Mouse (Mus musculus): Measurements from ENCODE around the gene Elp5.

The Elp5 gene

Small RNAs within 50 kb of the gene (microRNA-seq; reads per million reads assigned to microRNA genes)
- 0 reads per million in 2 experiments for gene Gm44349
- gene Mir324, result 1,323 to 1,988 reads per million in 2 experiments

Measured in adrenal gland (tissue).